Mouse (Mus musculus): Measurements from ENCODE around the gene Tspan7.

DNA sequence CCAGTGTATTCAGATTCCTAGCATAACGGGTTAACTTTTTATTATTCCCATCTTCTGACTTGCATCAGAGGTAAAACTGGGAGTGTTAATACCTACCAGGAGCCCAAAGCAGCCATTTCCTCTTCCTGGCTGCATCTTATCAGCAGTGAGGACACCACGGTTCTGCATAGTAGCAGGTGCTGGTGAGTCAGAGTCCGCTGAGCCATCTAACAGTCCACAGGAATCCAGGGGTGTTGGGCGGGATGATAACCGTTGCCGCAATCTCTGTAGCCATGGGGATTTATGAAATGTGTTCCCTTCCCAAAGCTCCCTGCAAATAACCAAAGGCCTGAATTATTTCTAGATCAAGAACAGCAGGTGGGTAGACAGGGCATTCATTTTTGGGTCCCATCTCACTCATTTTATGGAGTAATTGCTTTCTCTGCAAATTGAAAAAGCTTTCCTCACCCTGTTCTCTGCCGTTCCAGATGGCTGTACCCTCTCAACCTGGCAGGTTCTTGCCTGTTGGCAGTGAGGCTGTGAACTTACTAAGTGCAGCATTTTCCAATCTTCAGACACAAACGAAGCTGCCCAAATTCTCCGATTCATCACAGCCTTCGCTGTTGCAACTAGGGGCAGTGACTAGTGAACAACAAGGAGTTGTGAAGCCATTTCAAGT, 35.5 kb upstream of the Tspan7 start:
- TF ChIP-seq POLR2A (IDR thresholded peaks at IDR 0.05; ENCODE audit: borderline replicate concordance, extremely low read depth, low read depth, low read length) (no peak), CTCF (IDR thresholded peaks at IDR 0.05; ENCODE audit: insufficient read depth, low read length) (no peak)

All from lung, adult 2 months (tissue).